Mouse (Mus musculus): Measurements from ENCODE around the gene Tmem158. TPM values are rescaled to one million over a fixed set of nuclear protein-coding genes. Genes with fewer than 3 reads are reported as not detected.

The Tmem158 gene
- polyA plus RNA-seq, 1 experiment = 1.4 TPM

DNA sequence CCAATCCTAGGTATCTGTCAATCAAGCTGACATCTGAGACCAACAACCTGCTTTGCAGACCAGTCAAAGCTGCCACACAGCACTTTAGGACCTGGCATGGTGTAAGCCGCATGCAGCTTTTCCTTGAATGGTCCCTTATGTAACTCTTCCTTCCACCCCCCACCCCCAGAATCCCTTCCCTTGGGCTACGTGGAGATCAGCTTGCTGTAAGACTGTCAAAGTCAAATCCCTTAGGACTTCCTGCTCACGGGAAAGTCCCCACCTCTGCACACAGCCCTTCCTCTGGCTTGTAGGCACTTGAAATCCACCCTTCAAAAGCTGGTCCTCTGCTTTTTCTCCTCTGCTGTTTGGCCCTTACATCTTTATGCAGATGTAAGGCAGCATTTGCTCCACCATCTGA is 24.9 kb downstream of the Tmem158 start:
- H3K4me3 ChIP-seq (ENCODE audit: insufficient read depth, low read depth, low read length) = no peak overlapping the region
- peaks cover 21% of the 10 kb centered on the region for H3K4me1 ChIP-seq (ENCODE audit: control insufficient read depth, insufficient read depth, insufficient read length, low read length)
- peak overlapping the region; percentile 38; the same call in 1 of the 2 replicates for H3K27ac ChIP-seq (replicated peaks; ENCODE audit: low read depth, low read length)

- Histone ChIP-seq H3K4me3 (ENCODE audit: insufficient read depth, low read depth, low read length) (no peak overlapping the region), H3K27ac (replicated peaks; ENCODE audit: low read depth, low read length) (no peak overlapping the region)
These were observed 30.7 kb downstream of the Tmem158 start for GRCm38 (mm10) chr9:123229826-123230225.

GRCm38 (mm10) chr9:123228671-123229070 is 31.9 kb downstream of the Tmem158 start:
- Histone ChIP-seq H3K4me1 (ENCODE audit: control insufficient read depth, insufficient read depth, insufficient read length, low read length) (no peaks in the 10 kb centered on the region), H3K27ac (replicated peaks; ENCODE audit: low read depth, low read length) (no peak overlapping the region), H3K4me3 (ENCODE audit: insufficient read depth, low read depth, low read length) (no peak overlapping the region)

More at GRCm38 (mm10) chr9:123229826-123230225, 30.7 kb downstream of the Tmem158 start:
- no peaks in the 10 kb centered on the region for H3K4me1 ChIP-seq (ENCODE audit: control insufficient read depth, insufficient read depth, insufficient read length, low read length)

- H3K27ac ChIP-seq (replicated peaks; ENCODE audit: low read depth, low read length) = no peak overlapping the region
- no peaks in the 10 kb centered on the region for H3K4me1 ChIP-seq (ENCODE audit: control insufficient read depth, insufficient read depth, insufficient read length, low read length)
- H3K4me3 ChIP-seq (ENCODE audit: insufficient read depth, low read depth, low read length) = no peak overlapping the region
These were observed 33.3 kb downstream of the Tmem158 start for GRCm38 (mm10) chr9:123227106-123227750.

DNA sequence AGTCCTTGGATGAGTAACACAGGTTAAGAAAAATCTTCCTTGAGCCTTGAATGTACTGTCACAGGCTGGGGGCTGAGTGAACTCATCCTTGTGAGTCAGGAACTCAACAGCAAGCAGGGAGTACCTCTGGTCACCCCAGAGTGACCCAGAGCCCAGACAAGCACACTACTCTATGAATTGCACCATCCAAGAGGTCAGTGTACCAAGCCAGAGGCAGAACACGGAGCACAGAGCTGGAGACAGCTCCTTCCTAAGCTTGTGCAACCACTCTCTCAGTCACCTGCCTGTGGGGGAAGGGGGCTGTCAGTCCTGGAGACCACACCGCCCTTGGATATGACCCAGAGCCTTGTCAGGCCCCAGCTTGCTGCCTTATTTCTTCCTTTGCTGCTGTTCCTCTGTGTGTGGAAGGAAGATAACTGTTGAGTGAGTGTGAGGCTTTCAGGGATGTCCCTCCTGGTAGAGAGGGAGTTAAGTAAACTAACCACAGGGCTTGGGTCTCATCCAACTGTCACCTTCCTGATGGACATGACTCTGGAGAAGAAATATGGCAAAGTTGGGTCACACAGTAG is 35.6 kb downstream of the Tmem158 start:
- no peak overlapping the region for H3K27ac ChIP-seq (replicated peaks; ENCODE audit: low read depth, low read length)
- no peak overlapping the region for H3K4me3 ChIP-seq (ENCODE audit: insufficient read depth, low read depth, low read length)
- no peaks in the 10 kb centered on the region for H3K4me1 ChIP-seq (ENCODE audit: control insufficient read depth, insufficient read depth, insufficient read length, low read length)

GRCm38 (mm10) chr9:123219826-123220225 is 40.7 kb downstream of the Tmem158 start:
- Histone ChIP-seq H3K4me3 (ENCODE audit: insufficient read depth, low read depth, low read length) (no peak overlapping the region), H3K4me1 (ENCODE audit: control insufficient read depth, insufficient read depth, insufficient read length, low read length) (no peaks in the 10 kb centered on the region), H3K27ac (replicated peaks; ENCODE audit: low read depth, low read length) (no peak overlapping the region; the same call in 1 of the 2 replicates)

DNA sequence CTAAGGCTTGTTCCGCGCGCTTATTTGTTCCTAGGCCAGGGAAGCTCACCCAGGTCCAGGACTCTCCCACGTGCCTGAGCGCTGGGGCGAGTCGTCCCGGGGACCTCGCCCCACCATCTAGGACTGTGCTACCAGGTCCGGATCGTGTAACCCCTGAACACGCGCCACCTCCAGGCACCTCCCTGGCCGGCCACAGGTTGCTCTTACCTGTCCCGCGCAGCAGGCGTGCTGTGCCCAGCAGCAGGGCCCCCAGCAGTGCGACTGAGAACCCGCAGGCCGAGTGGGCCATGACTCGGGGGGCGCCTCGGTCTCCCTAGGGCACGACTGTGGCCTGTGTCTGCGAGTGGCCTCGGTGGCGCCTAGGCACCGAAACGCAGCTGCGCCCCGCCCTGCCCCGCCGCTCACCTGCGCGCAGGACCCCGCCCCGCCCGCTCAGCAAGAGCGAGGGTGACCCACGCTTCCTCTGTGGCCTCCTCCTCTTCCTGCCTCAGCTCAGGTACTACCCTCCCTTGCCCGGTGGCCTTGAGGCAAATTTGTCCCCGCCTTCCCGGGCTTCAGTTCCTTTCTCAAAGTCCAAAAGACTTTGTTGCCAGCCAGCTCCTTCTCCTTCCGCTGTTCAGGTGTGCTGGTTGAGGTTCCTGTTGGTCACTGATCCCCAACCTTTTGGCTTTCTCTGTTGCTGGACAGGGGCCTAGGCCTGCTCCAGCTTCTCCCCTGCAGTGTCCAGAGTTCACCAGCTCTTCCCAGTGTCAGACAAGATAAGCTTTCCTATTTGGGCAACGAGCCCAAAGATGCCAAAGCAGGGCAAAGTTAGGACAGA is 44.7 kb downstream of the Tmem158 start, which contains the start of gene Cdcp1:
Gene Cdcp1 (minus strand): TSS at position 418 of the 820 bp plus-strand sequence.
- H3K4me3 ChIP-seq (ENCODE audit: insufficient read depth, low read depth, low read length) = no peak within 1 kb of the TSS
- no peaks in the 10 kb centered on the region for H3K4me1 ChIP-seq (ENCODE audit: control insufficient read depth, insufficient read depth, insufficient read length, low read length)
- H3K27ac ChIP-seq (replicated peaks; ENCODE audit: low read depth, low read length) = no peak within 1 kb of the TSS

DNA sequence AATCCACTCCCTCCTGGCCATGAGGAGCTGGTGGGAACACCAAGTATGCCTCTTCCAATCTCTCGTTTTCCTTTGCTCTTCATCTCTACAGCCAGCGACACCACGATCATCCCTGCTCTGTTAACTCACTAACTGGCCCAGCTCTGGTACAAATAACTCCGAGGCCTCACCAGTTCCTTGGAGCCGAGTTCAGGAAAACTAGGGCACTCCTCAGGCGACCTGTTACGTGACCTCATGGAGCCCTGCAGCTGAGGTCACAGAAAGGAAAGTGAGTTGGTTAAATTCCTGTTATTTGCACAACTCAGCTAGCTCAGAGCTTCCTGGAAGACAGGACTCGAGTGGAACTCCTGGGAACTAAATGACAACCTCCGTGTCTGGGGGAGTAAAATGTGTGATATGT is 47.2 kb downstream of the Tmem158 start:
- H3K4me1 ChIP-seq (ENCODE audit: control insufficient read depth, insufficient read depth, insufficient read length, low read length) = no peaks in the 10 kb centered on the region
- no peak overlapping the region for H3K27ac ChIP-seq (replicated peaks; ENCODE audit: low read depth, low read length)
- no peak overlapping the region for H3K4me3 ChIP-seq (ENCODE audit: insufficient read depth, low read depth, low read length)

Other genes with a start within 250 kb of the Tmem158 start
- gene Tmem42, start 239.4 kb downstream of the Tmem158 start, polyA plus RNA-seq (2012; ENCODE audit: insufficient read depth, insufficient read length, missing spikeins) = 8.4 and 13.7 TPM in 2 replicates
- gene Tgm4, start 226.0 kb downstream of the Tmem158 start, polyA plus RNA-seq (2012; ENCODE audit: insufficient read depth, insufficient read length, missing spikeins) = not detected in 2 replicates
- gene Zdhhc3, start 147.6 kb downstream of the Tmem158 start, polyA plus RNA-seq (2012; ENCODE audit: insufficient read depth, insufficient read length, missing spikeins) = 22.4 and 35.2 TPM in 2 replicates
- 18.3 and 27.9 TPM in 2 replicates for gene Exosc7, start 147.5 kb downstream of the Tmem158 start, polyA plus RNA-seq (2012; ENCODE audit: insufficient read depth, insufficient read length, missing spikeins)
- 62.1 and 62.5 TPM in 2 replicates for gene Clec3b, start 109.8 kb downstream of the Tmem158 start, polyA plus RNA-seq (2012; ENCODE audit: insufficient read depth, insufficient read length, missing spikeins)
- not detected in 2 replicates for gene Cdcp1, start 44.7 kb downstream of the Tmem158 start, polyA plus RNA-seq (2012; ENCODE audit: insufficient read depth, insufficient read length, missing spikeins)
- 7,139 and 7,225 TPM in 2 replicates for gene Lars2, start 106.2 kb upstream of the Tmem158 start, polyA plus RNA-seq (2012; ENCODE audit: insufficient read depth, insufficient read length, missing spikeins)
- 14.0 and 22.4 TPM in 2 replicates for gene Limd1, start 217.9 kb upstream of the Tmem158 start, polyA plus RNA-seq (2012; ENCODE audit: insufficient read depth, insufficient read length, missing spikeins)

All from brown adipose tissue, adult 24 weeks (tissue).